Mouse (Mus musculus) CH12.LX (cell line): Measurements from ENCODE around the gene Mdfi. TPM values are rescaled to one million over a fixed set of nuclear protein-coding genes. Genes with fewer than 3 reads are reported as not detected.

Experiments used
- DNase-seq: peaks from one replicate; pipeline ENCODE4 v3.0.0-alpha.2; 2013; ENCODE audit errors: extremely low read depth
- H3K27ac ChIP-seq: 2 replicates; pipeline ENCODE4 v1.5.1; 2012; ENCODE audit warnings: low read depth, mild to moderate bottlenecking, control low read depth, moderate library complexity; ENCODE audit not compliant: insufficient read depth
- H3K27me3 ChIP-seq: replicated peaks from 2 replicates; pipeline ENCODE3; 2012; ENCODE audit warnings: inconsistent platforms
- H3K36me3 ChIP-seq, 2 experiments: replicated peaks in 1 of 2; 2 replicates each; pipeline versions ENCODE3 to v1.6.1; 2012; ENCODE audit warnings: inconsistent platforms in 1 of 2, low read length in 1 of 2, mild to moderate bottlenecking in 1 of 2, mixed read lengths in 1 of 2, moderate library complexity in 1 of 2; ENCODE audit not compliant: control insufficient read depth in 1 of 2, insufficient read depth in 1 of 2
- H3K4me1 ChIP-seq, 2 experiments: 2 replicates each; pipeline ENCODE4 v1.6.1; 2012; ENCODE audit warnings: inconsistent platforms in 1 of 2, moderate library complexity in 1 of 2; ENCODE audit not compliant: insufficient read depth in 2 of 2, control insufficient read depth in 1 of 2
- H3K4me2 ChIP-seq: 2 replicates; pipeline ENCODE4 v1.6.1; 2012; ENCODE audit warnings: low read depth, mild to moderate bottlenecking, control low read depth; ENCODE audit not compliant: poor library complexity, insufficient read depth, severe bottlenecking
- H3K4me3 ChIP-seq, 3 experiments: fragments of 150-350 bp in 1 of 3; sonication (generic) in 1 of 3; replicated peaks in 1 of 3; 2 replicates each; pipeline versions ENCODE3 to v1.5.1; 2011 to 2012; ENCODE audit warnings: low read depth in 2 of 3, low read length in 2 of 3, mild to moderate bottlenecking in 2 of 3, moderate library complexity in 2 of 3, control low read depth in 1 of 3, improper control_type of control experiment in 1 of 3, inconsistent platforms in 1 of 3, mixed read lengths in 1 of 3; ENCODE audit not compliant: poor library complexity in 1 of 3
- H3K79me2 ChIP-seq: replicated peaks from 2 replicates; pipeline ENCODE4 v1.6.1; 2012; ENCODE audit warnings: mild to moderate bottlenecking, moderate library complexity; ENCODE audit not compliant: control insufficient read depth, poor library complexity, insufficient read depth, severe bottlenecking; ENCODE audit errors: extremely low read depth
- H3K9ac ChIP-seq: 2 replicates; pipeline ENCODE4 v1.6.1; 2012; ENCODE audit warnings: low read depth, mild to moderate bottlenecking, control low read depth, moderate library complexity; ENCODE audit not compliant: insufficient read depth
- H3K9me3 ChIP-seq: replicated peaks from 2 replicates; pipeline ENCODE3; 2012; ENCODE audit warnings: low read length, inconsistent platforms, mixed read lengths
- CHD1 ChIP-seq: IDR thresholded peaks from 2 replicates; pipeline ENCODE4 v1.6.1; 2012; ENCODE audit warnings: low read depth, low read length, improper control_type of control experiment, inconsistent platforms
- CHD2 ChIP-seq: IDR thresholded peaks from 2 replicates; pipeline ENCODE4 v1.6.1; 2011; ENCODE audit warnings: low read length, improper control_type of control experiment
- CTCF ChIP-seq, 2 experiments: IDR thresholded peaks in 1 of 2; conservative IDR thresholded peaks in 1 of 2; 2 replicates each; pipeline ENCODE4 v1.5.1; 2011 to 2012; ENCODE audit warnings: low read depth in 2 of 2, low read length in 2 of 2, improper control_type of control experiment in 1 of 2, inconsistent platforms in 1 of 2, mild to moderate bottlenecking in 1 of 2, moderate library complexity in 1 of 2
- ELF1 ChIP-seq: IDR thresholded peaks from 2 replicates; pipeline ENCODE4 v1.6.1; 2014; ENCODE audit warnings: low read depth, mild to moderate bottlenecking, inconsistent platforms, low read length, improper control_type of control experiment
- EP300 ChIP-seq: IDR thresholded peaks from 2 replicates; pipeline ENCODE4 v1.6.1; 2011; ENCODE audit warnings: low read length, improper control_type of control experiment
- ETS1 ChIP-seq: conservative IDR thresholded peaks from 2 replicates; pipeline ENCODE4 v1.6.1; 2012; ENCODE audit warnings: low read depth, mild to moderate bottlenecking, inconsistent platforms, low read length, improper control_type of control experiment, moderate library complexity
- GABPA ChIP-seq: IDR thresholded peaks from 2 replicates; pipeline ENCODE4 v1.6.1; 2012; ENCODE audit warnings: low read depth, low read length, improper control_type of control experiment, inconsistent platforms; ENCODE audit not compliant: insufficient replicate concordance
- KAT2A ChIP-seq: IDR thresholded peaks from 2 replicates; pipeline ENCODE4 v1.6.1; 2012; ENCODE audit warnings: low read length, improper control_type of control experiment, inconsistent platforms; ENCODE audit not compliant: insufficient replicate concordance
- MAFK ChIP-seq: IDR thresholded peaks from 2 replicates; pipeline ENCODE4 v1.6.1; 2011; ENCODE audit warnings: low read length, improper control_type of control experiment; ENCODE audit not compliant: insufficient replicate concordance
- MAX ChIP-seq: IDR thresholded peaks from 2 replicates; pipeline ENCODE4 v1.6.1; 2011; ENCODE audit warnings: low read length, improper control_type of control experiment
- MAZ ChIP-seq: IDR thresholded peaks from 2 replicates; pipeline ENCODE4 v1.6.1; 2012; ENCODE audit warnings: low read depth, mild to moderate bottlenecking, inconsistent platforms, low read length, improper control_type of control experiment, moderate library complexity
- MEF2A ChIP-seq: IDR thresholded peaks from 2 replicates; pipeline ENCODE4 v1.6.1; 2014; ENCODE audit warnings: low read depth, mild to moderate bottlenecking, inconsistent platforms, low read length, improper control_type of control experiment, borderline replicate concordance
- MXI1 ChIP-seq: IDR thresholded peaks from 2 replicates; pipeline ENCODE4 v1.6.1; 2011; ENCODE audit warnings: mild to moderate bottlenecking, low read depth, low read length, improper control_type of control experiment
- MYC ChIP-seq: IDR thresholded peaks from 2 replicates; pipeline ENCODE4 v1.6.1; 2011; ENCODE audit warnings: low read depth, mild to moderate bottlenecking, improper control_type of control experiment, low read length
- NRF1 ChIP-seq: IDR thresholded peaks from 2 replicates; pipeline ENCODE4 v1.6.1; 2014; ENCODE audit warnings: low read depth, mild to moderate bottlenecking, inconsistent platforms, low read length, improper control_type of control experiment, moderate library complexity
- POLR2A ChIP-seq: IDR thresholded peaks from 2 replicates; pipeline ENCODE4 v1.6.1; 2011; ENCODE audit warnings: low read depth, mild to moderate bottlenecking, improper control_type of control experiment, low read length
- POLR2AphosphoS2 ChIP-seq: IDR thresholded peaks from 2 replicates; pipeline ENCODE4 v1.6.1; 2011; ENCODE audit warnings: low read depth, low read length, improper control_type of control experiment
- RCOR1 ChIP-seq: conservative IDR thresholded peaks from 2 replicates; pipeline ENCODE4 v1.6.1; 2012; ENCODE audit warnings: low read depth, mild to moderate bottlenecking, inconsistent platforms, low read length, improper control_type of control experiment
- SIN3A ChIP-seq: IDR thresholded peaks from 2 replicates; pipeline ENCODE4 v1.6.1; 2012; ENCODE audit warnings: low read length, improper control_type of control experiment, inconsistent platforms
- TCF12 ChIP-seq: IDR thresholded peaks from 2 replicates; pipeline ENCODE4 v1.6.1; 2014; ENCODE audit warnings: low read depth, mild to moderate bottlenecking, inconsistent platforms, low read length, improper control_type of control experiment
- UBTF ChIP-seq: IDR thresholded peaks from 2 replicates; pipeline ENCODE4 v1.6.1; 2012; ENCODE audit warnings: low read depth, mild to moderate bottlenecking, inconsistent platforms, low read length, improper control_type of control experiment, moderate library complexity
- USF2 ChIP-seq: conservative IDR thresholded peaks from 2 replicates; pipeline ENCODE4 v1.6.1; 2011; ENCODE audit warnings: low read depth, low read length, improper control_type of control experiment
- ZMIZ1 ChIP-seq: IDR thresholded peaks from 2 replicates; pipeline ENCODE4 v1.6.1; 2012; ENCODE audit warnings: low read depth, mild to moderate bottlenecking, inconsistent platforms, low read length, improper control_type of control experiment
- ZNF384 ChIP-seq: IDR thresholded peaks from 2 replicates; pipeline ENCODE4 v1.6.1; 2012; ENCODE audit warnings: low read depth, low read length, improper control_type of control experiment, inconsistent platforms
- dilution Hi-C: fragments of 300-500 bp; cut with MboI; formaldehyde crosslinking; loops from 2 replicates; pipeline ENCODE4 v1.14.3; 2020; ENCODE audit warnings: low sequenced_read_pairs; ENCODE audit not compliant: extremely low pct_unique_long_range_greater_than_20kb, extremely low pct_ligation_motif_present
- in situ Hi-C: fragments of 300-500 bp; cut with MboI; formaldehyde crosslinking; loops from 3 replicates; pipeline ENCODE4 v1.14.3; 2019; ENCODE audit warnings: low sequenced_read_pairs, low pct_ligation_motif_present, low pct_unique_long_range_greater_than_20kb, mixed read lengths
- polyA plus RNA-seq: library from polyadenylated mRNA; unstranded; fragments of >175 nt; gene quantifications from 2 replicates; pipeline ENCODE4 v1.2.1, GENCODE M21; 2012; ENCODE audit warnings: low read depth; ENCODE audit not compliant: insufficient read length
- total RNA-seq, 2 experiments: library from RNA; depleted of rRNA; stranded (reverse); fragments of 300-350 nt in 1 of 2; fragments of >200 nt in 1 of 2; gene quantifications; 2 replicates each; pipeline ENCODE4 v1.2.3; 2012 to 2014

Mdfi gene
- total and polyA plus RNA-seq, 3 experiments, result 0.30 to 0.35 TPM; not detected in 1

GRCm38 (mm10) chr17:47863437-47863836 lies 28.9 kb upstream of the Mdfi start:
- H3K27ac ChIP-seq, result no peak overlapping the region
- H3K9ac ChIP-seq, result no peak overlapping the region
- TF ChIP-seq POLR2A, result no peak
- TF ChIP-seq ETS1, result no peak
- TF ChIP-seq, all 38 proteins: peak for 0
- Histone ChIP-seq H3K4me3 (no peak overlapping the region), H3K9me3 (no peaks in the 10 kb centered on the region), H3K4me1 (peaks cover 0 to 7% of the 10 kb centered on the region in 2 experiments; a peak in 2 of 4 replicates), H3K36me3 (peaks cover 6 to 26% of the 10 kb centered on the region in 2 experiments), H3K27me3 (peaks cover 2% of the 10 kb centered on the region), H3K79me2 (no peaks in the 10 kb centered on the region), H3K4me2 (no peak overlapping the region)
- DNase-seq, result no peak
- in situ Hi-C loops (loop anchor here (10.0 kb wide), 1 partner anchor 69 kb away; no protein-coding TSS in a partner anchor), dilution Hi-C loops (no loop called here)

GRCm38 (mm10) chr17:47863023-47863422 lies 28.5 kb upstream of the Mdfi start:
- Histone ChIP-seq H3K4me1 (peaks cover 0 to 7% of the 10 kb centered on the region in 2 experiments; a peak in 2 of 4 replicates), H3K27me3 (peaks cover 2% of the 10 kb centered on the region), H3K79me2 (no peaks in the 10 kb centered on the region), H3K27ac (no peak overlapping the region), H3K9me3 (peaks cover under 1% of the 10 kb centered on the region), H3K36me3 (peaks cover 3 to 22% of the 10 kb centered on the region in 2 experiments), H3K4me3 (no peak overlapping the region), H3K9ac (no peak overlapping the region), H3K4me2 (no peak overlapping the region)
- no peak for DNase-seq
- TF ChIP-seq ZMIZ1 (no peak), POLR2AphosphoS2 (no peak), ZNF384 (no peak), MAFK (no peak), USF2 (no peak), MYC (no peak), MAZ (no peak), ELF1 (no peak), CHD2 (no peak)
- in situ Hi-C loops (loop anchor here (10.0 kb wide), 1 partner anchor 68 kb away; no protein-coding TSS in a partner anchor), dilution Hi-C loops (no loop called here)

DNA sequence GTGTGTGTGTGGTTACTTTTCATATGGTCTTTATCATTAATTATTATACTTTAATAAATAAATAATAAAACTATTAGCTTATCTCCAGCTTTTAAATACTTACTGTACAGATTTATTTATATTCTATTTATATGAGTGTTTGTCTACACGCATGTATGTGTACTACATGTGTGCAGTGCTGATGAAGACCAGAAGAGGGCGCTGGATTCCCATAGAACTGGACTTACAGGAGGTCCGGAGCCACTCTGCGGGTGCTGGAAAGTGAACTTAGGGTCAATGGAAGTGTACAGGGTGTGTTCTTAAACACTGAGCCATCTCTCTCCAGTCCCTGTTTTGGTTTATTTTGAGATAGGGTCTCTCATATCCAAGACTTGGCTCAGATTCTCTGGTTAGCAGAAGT lies 21.1 kb upstream of the Mdfi start:
- H3K4me1 ChIP-seq, result 0 out of 4 replicates have a peak, but pooled peaks cover 0 to 2% of the 10 kb centered on the region in 2 experiments
- peaks cover 11% of the 10 kb centered on the region for H3K9me3 ChIP-seq
- H3K4me3 ChIP-seq, result no peak overlapping the region
- no peak for DNase-seq
- H3K4me2 ChIP-seq, result no peak overlapping the region
- TF ChIP-seq MAX (no peak), MXI1 (no peak), RCOR1 (no peak), CHD1 (no peak), UBTF (no peak), TCF12 (no peak), KAT2A (no peak), NRF1 (no peak), GABPA (no peak), EP300 (no peak), SIN3A (no peak), CTCF (conservative IDR thresholded peaks at IDR 0.05 in 1 of 2, IDR thresholded peaks at IDR 0.05 in 1 of 2; ENCODE audit: low read depth in 2 of 2, low read length in 2 of 2) (no peak), MAZ (no peak), CHD2 (no peak), MEF2A (no peak)
- TF ChIP-seq, all 38 proteins: peak for 0
- Histone ChIP-seq H3K27me3 (peaks cover 4% of the 10 kb centered on the region), H3K36me3 (no peaks in the 10 kb centered on the region), H3K9ac (no peak overlapping the region), H3K27ac (no peak overlapping the region), H3K79me2 (no peaks in the 10 kb centered on the region)
- dilution Hi-C loops, result no loop called here
- in situ Hi-C loops, result no loop called here
